Mouse (Mus musculus): ENCODE data around the gene Dnal4. TPM values are rescaled to one million over a fixed set of nuclear protein-coding genes. Genes with fewer than 3 reads are reported as not detected.

The Dnal4 gene
- polyA plus RNA-seq, 1 experiment = 66.8 TPM

DNA sequence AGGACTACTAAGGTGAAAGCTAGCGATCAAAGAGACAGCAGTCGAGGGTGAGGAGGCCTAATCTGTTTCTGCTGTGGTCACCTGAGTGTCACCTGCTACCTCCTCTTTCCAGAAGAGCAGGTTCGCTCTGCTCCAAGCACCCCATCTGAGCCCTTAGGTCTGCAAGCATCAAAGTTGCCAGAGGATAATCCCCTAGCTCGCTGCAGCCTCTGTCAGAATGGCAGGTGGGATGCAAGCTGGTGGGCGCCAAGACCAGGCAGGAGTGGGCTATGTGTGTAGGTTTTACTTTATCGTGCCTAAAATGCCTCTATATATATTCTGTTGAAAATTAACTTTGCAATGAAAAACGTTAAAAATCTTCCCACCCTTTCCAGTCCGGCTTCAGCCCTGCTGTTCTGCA, 27.6 kb upstream of the Dnal4 start:
- Histone ChIP-seq H3K27me3 (ENCODE audit: control insufficient read depth, insufficient read depth, insufficient read length) (peaks cover 4% of the 10 kb centered on the region), H3K36me3 (ENCODE audit: control insufficient read depth, insufficient read depth) (no peaks in the 10 kb centered on the region), H3K79me2 (ENCODE audit: control insufficient read depth, insufficient read depth) (no peaks in the 10 kb centered on the region), H3K4me2 (ENCODE audit: low read depth) (peak overlapping the region; percentile 78), H3K4me3 (peak overlapping the region; percentile 18), H3ac (ENCODE audit: control insufficient read depth, insufficient read length) (no peak overlapping the region)
- TF ChIP-seq MAX (IDR thresholded peaks at IDR 0.05; ENCODE audit: low read depth) = no peak
- no peak for TF ChIP-seq POLR2AphosphoS2 (IDR thresholded peaks at IDR 0.05; ENCODE audit: insufficient read length, low read depth)
- no peak for TF ChIP-seq POLR2A (IDR thresholded peaks at IDR 0.05; ENCODE audit: insufficient read length, low read depth)
- TF ChIP-seq USF1 (IDR thresholded peaks at IDR 0.05; ENCODE audit: low read depth) = no peak
- TF ChIP-seq TCF12 (IDR thresholded peaks at IDR 0.05; ENCODE audit: insufficient read depth, poor library complexity, severe bottlenecking) = no peak
- TF ChIP-seq SRF (IDR thresholded peaks at IDR 0.05; ENCODE audit: control insufficient read depth, insufficient read length, low read depth) = no peak
- no peak for TF ChIP-seq E2F4 (IDR thresholded peaks at IDR 0.05; ENCODE audit: insufficient read depth)
- TF ChIP-seq TCF3 (IDR thresholded peaks at IDR 0.05; ENCODE audit: insufficient read length, low read depth) = no peak
- no peak for TF ChIP-seq REST (IDR thresholded peaks at IDR 0.05; ENCODE audit: insufficient read depth, insufficient read length)
- TF ChIP-seq MYOD1 (IDR thresholded peaks at IDR 0.05; ENCODE audit: control insufficient read depth in 1 of 3, insufficient read length in 2 of 3, low read depth in 2 of 3) = no peak
- no peak for TF ChIP-seq MYOG (IDR thresholded peaks at IDR 0.05; ENCODE audit: control insufficient read depth in 1 of 3, insufficient read depth in 1 of 3, insufficient read length in 2 of 3, low read depth in 2 of 3)

DNA sequence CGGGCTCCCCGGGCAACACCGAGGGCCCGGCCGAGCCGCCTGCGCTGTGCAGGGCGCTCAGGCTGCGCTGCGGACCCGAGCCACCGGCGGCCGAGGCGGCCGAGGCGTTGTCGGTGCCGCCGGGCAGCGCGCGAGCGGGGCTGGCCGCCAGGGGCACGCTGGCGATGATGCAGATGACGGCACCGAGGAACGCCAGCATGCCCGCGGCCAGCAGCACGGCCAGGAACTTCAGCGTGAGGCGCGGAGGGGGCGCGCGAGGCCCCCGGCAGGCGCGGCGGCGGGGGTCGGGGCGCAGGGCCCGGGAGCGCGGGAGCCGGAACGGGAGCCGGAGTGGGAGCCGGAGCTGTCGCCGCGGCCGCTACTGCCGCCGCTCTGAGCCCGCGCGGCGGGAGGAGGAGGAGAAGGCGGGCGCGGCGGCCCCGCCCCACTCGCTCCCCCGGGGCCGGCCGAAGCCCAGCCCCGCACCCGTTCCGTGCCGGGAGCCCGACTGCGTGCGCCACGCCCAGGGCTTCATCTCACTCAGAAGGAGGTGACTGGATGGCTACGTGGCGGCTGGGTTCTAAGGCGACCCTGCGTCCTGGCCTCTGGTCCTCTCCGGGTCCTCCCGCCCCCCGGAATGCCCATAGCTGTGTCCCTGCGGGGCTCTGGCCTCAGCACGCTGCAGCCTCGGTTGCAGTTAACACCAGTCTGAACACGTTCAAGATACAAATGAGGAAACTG, 26.9 kb upstream of the Dnal4 start, which contains the start of gene Nptxr:
Nptxr (minus strand) TSS at position 415 of the 720 bp plus-strand sequence.
- Histone ChIP-seq H3K27me3 (ENCODE audit: control insufficient read depth, insufficient read depth, insufficient read length) (peaks cover 4% of the 10 kb centered on the region), H3K4me2 (ENCODE audit: low read depth) (peak within 1 kb of the TSS; percentile 78), H3K4me3 (peak within 1 kb of the TSS; percentile 18), H3K79me2 (ENCODE audit: control insufficient read depth, insufficient read depth) (no peaks in the 10 kb centered on the region), H3ac (ENCODE audit: control insufficient read depth, insufficient read length) (peak within 1 kb of the TSS; percentile 69), H3K36me3 (ENCODE audit: control insufficient read depth, insufficient read depth) (no peaks in the 10 kb centered on the region)
- TF ChIP-seq POLR2AphosphoS2 (IDR thresholded peaks at IDR 0.05; ENCODE audit: insufficient read length, low read depth) = peak; percentile 75
- peak; percentile 83 for TF ChIP-seq POLR2A (IDR thresholded peaks at IDR 0.05; ENCODE audit: insufficient read length, low read depth)
- peak; percentile 41 for TF ChIP-seq E2F4 (IDR thresholded peaks at IDR 0.05; ENCODE audit: insufficient read depth)
- no peak for TF ChIP-seq MYOG (IDR thresholded peaks at IDR 0.05; ENCODE audit: control insufficient read depth in 1 of 3, insufficient read depth in 1 of 3, insufficient read length in 2 of 3, low read depth in 2 of 3)

DNA sequence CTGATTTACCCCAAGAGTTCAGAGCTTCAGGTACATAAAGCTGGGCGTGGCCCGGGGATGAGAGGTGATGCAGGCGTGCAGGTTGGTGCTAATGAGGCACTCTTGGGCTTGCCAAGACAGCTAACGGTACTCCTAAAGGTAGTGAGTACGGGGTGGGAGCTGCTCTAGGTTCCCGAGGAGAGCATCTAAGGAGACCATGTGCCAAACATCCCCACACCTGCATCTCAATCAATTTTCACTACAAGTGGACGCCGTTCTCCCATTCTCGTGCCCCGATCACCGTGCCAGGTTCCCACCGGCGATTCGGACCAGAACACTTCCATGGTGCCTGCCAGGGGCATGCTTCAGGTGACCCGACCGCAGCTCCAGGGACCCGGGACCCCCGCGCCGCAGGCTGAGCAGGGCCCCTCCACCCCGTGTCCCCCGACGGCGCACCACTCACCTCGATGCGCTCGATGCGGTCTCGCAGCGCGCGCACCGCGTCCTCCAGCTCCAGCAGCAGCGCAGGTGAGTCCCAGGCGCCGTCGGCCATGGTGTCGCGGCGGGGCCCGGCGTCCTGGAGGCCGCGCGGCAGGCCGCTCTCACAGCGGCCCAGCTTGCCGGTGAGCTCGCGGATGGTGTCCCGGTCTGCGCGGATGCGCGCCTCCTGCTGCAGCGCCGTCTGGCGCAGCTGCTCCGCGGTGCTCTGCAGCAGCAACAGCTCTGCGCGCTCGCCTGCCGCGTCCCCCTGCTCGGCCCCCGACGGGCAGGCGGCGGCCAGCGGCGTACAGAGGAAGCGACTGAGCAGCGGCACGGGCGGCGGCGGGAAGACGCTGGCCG, 26.1 kb upstream of the Dnal4 start:
- TF ChIP-seq REST (IDR thresholded peaks at IDR 0.05; ENCODE audit: insufficient read depth, insufficient read length) (no peak), MYOG (IDR thresholded peaks at IDR 0.05; ENCODE audit: control insufficient read depth in 1 of 3, insufficient read depth in 1 of 3, insufficient read length in 2 of 3, low read depth in 2 of 3) (peak in 2 of 3 experiments; percentile 82 to 87), MYOD1 (IDR thresholded peaks at IDR 0.05; ENCODE audit: control insufficient read depth in 1 of 3, insufficient read length in 2 of 3, low read depth in 2 of 3) (peak in 2 of 3 experiments; percentile 78 to 87), TCF3 (IDR thresholded peaks at IDR 0.05; ENCODE audit: insufficient read length, low read depth) (peak; percentile 2), CEBPB (IDR thresholded peaks at IDR 0.05; ENCODE audit: insufficient read depth, poor library complexity, severe bottlenecking) (no peak)
- peak overlapping the region; percentile 69 for H3ac ChIP-seq (ENCODE audit: control insufficient read depth, insufficient read length)
- peaks cover 4% of the 10 kb centered on the region for H3K27me3 ChIP-seq (ENCODE audit: control insufficient read depth, insufficient read depth, insufficient read length)
- no peaks in the 10 kb centered on the region for H3K79me2 ChIP-seq (ENCODE audit: control insufficient read depth, insufficient read depth)
- H3K4me2 ChIP-seq (ENCODE audit: low read depth) = peak overlapping the region; percentile 78
- no peaks in the 10 kb centered on the region for H3K36me3 ChIP-seq (ENCODE audit: control insufficient read depth, insufficient read depth)
- H3K4me3 ChIP-seq = peak overlapping the region; percentile 18

DNA sequence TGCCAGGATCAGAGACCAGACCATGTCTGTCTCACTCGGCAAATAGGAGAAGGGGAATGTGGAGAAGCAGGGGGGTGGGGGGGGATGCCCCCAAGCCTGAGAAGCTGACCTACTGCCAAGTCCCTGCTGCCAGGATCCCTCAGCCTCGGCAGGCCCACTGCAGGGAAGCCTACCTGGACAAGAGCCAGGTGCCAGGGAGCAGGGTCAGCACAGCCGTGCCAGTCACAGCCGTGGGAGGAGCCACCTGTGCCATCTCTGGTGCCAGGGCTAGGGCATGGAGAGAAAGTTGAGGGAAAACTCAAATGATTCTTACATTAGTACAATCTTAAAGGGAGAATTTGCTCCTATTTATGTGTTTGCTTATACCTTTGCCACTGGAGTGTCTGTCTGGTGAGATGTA, 24.7 kb upstream of the Dnal4 start:
- Histone ChIP-seq H3K27me3 (ENCODE audit: control insufficient read depth, insufficient read depth, insufficient read length) (peaks cover 4% of the 10 kb centered on the region), H3K4me3 (no peak overlapping the region), H3K4me2 (ENCODE audit: low read depth) (no peak overlapping the region), H3ac (ENCODE audit: control insufficient read depth, insufficient read length) (no peak overlapping the region), H3K36me3 (ENCODE audit: control insufficient read depth, insufficient read depth) (no peaks in the 10 kb centered on the region), H3K79me2 (ENCODE audit: control insufficient read depth, insufficient read depth) (no peaks in the 10 kb centered on the region)
- TF ChIP-seq SRF (IDR thresholded peaks at IDR 0.05; ENCODE audit: control insufficient read depth, insufficient read length, low read depth) (no peak), POLR2AphosphoS2 (IDR thresholded peaks at IDR 0.05; ENCODE audit: insufficient read length, low read depth) (no peak), MYOG (IDR thresholded peaks at IDR 0.05; ENCODE audit: control insufficient read depth in 1 of 3, insufficient read depth in 1 of 3, insufficient read length in 2 of 3, low read depth in 2 of 3) (no peak), TCF3 (IDR thresholded peaks at IDR 0.05; ENCODE audit: insufficient read length, low read depth) (no peak), REST (IDR thresholded peaks at IDR 0.05; ENCODE audit: insufficient read depth, insufficient read length) (no peak), MYOD1 (IDR thresholded peaks at IDR 0.05; ENCODE audit: control insufficient read depth in 1 of 3, insufficient read length in 2 of 3, low read depth in 2 of 3) (no peak), TCF12 (IDR thresholded peaks at IDR 0.05; ENCODE audit: insufficient read depth, poor library complexity, severe bottlenecking) (no peak), POLR2A (IDR thresholded peaks at IDR 0.05; ENCODE audit: insufficient read length, low read depth) (no peak), CEBPB (IDR thresholded peaks at IDR 0.05; ENCODE audit: insufficient read depth, poor library complexity, severe bottlenecking) (no peak), E2F4 (IDR thresholded peaks at IDR 0.05; ENCODE audit: insufficient read depth) (no peak), USF1 (IDR thresholded peaks at IDR 0.05; ENCODE audit: low read depth) (no peak), MAX (IDR thresholded peaks at IDR 0.05; ENCODE audit: low read depth) (no peak)

Measured in myocyte (in vitro differentiated cells).